Mouse (Mus musculus) macrophage (primary cell): Measurements from ENCODE around the gene Dido1. TPM values are rescaled to one million over a fixed set of nuclear protein-coding genes. Genes with fewer than 3 reads are reported as not detected.

Experiments used
- H3K27ac ChIP-seq: fragments of 350-480 bp; formaldehyde crosslinking; 2 replicates; pipeline ENCODE4 v1.9.0; 2021
- H3K36me3 ChIP-seq: fragments of 350-480 bp; formaldehyde crosslinking; 2 replicates; pipeline ENCODE4 v1.9.0; 2021; ENCODE audit errors: inconsistent target
- H3K4me3 ChIP-seq: fragments of 350-480 bp; formaldehyde crosslinking; 2 replicates; pipeline ENCODE4 v1.9.0; 2021; ENCODE audit errors: inconsistent target
- H3K79me2 ChIP-seq: fragments of 350-480 bp; formaldehyde crosslinking; 2 replicates; pipeline ENCODE4 v1.9.0; 2021; ENCODE audit errors: inconsistent target
- WGBS: methylation state at CpG from one replicate; pipeline ENCODE4 v1.1.7; 2026; ENCODE audit warnings: inconsistent platforms; ENCODE audit not compliant: missing documents; 5-methylcytosine and 5-hydroxymethylcytosine counted together
- polyA plus RNA-seq: library from polyadenylated mRNA; stranded (reverse); fragments of 250-400 nt; gene quantifications from 3 replicates; pipeline ENCODE4 v1.2.4, GENCODE M21; 2018; ENCODE audit warnings: inconsistent platforms

Dido1 gene
- polyA plus RNA-seq, 1 experiment from 2014 or later = 18.6 TPM

GRCm38 (mm10) chr2:180683524-180683923, 26.3 kb downstream of the Dido1 start:
- Histone ChIP-seq H3K36me3 (peaks cover 69% of the 10 kb centered on the region), H3K79me2 (peaks cover 25% of the 10 kb centered on the region), H3K27ac (no peak overlapping the region), H3K4me3 (no peak overlapping the region)
- WGBS = 100% methylated on average over 2 of the region's 2 CpGs

GRCm38 (mm10) chr2:180681225-180681624, 28.6 kb downstream of the Dido1 start:
- Histone ChIP-seq H3K79me2 (peaks cover 2% of the 10 kb centered on the region; the same call in 1 of the 2 replicates), H3K4me3 (no peak overlapping the region), H3K36me3 (peaks cover 46% of the 10 kb centered on the region), H3K27ac (no peak overlapping the region)
- 56% methylated on average over 1 of the region's 2 CpGs for WGBS

- no peak overlapping the region for H3K4me3 ChIP-seq
- no peaks in the 10 kb centered on the region for H3K79me2 ChIP-seq
- 18% methylated on average over 4 of the region's 4 CpGs for WGBS
- peaks cover 39% of the 10 kb centered on the region for H3K36me3 ChIP-seq
- H3K27ac ChIP-seq = no peak overlapping the region
These were observed 31.1 kb downstream of the Dido1 start for GRCm38 (mm10) chr2:180678609-180679140.

GRCm38 (mm10) chr2:180676706-180677105, 33.1 kb downstream of the Dido1 start:
- H3K36me3 ChIP-seq = peaks cover 39% of the 10 kb centered on the region
- 100% methylated on average over 2 of the region's 2 CpGs for WGBS

GRCm38 (mm10) chr2:180662008-180662407, 47.8 kb downstream of the Dido1 start:
- WGBS = 85% methylated on average over 4 of the region's 4 CpGs
- H3K27ac ChIP-seq = no peak overlapping the region
- no peak overlapping the region for H3K4me3 ChIP-seq
- H3K36me3 ChIP-seq = peaks cover 42% of the 10 kb centered on the region
- no peaks in the 10 kb centered on the region for H3K79me2 ChIP-seq

More at GRCm38 (mm10) chr2:180676706-180677105, 33.1 kb downstream of the Dido1 start:
- H3K79me2 ChIP-seq = no peaks in the 10 kb centered on the region
- H3K27ac ChIP-seq = no peak overlapping the region
- H3K4me3 ChIP-seq = no peak overlapping the region

GRCm38 (mm10) chr2:180660521-180660920, 49.3 kb downstream of the Dido1 start:
- Histone ChIP-seq H3K4me3 (no peak overlapping the region), H3K36me3 (peaks cover 28% of the 10 kb centered on the region), H3K79me2 (no peaks in the 10 kb centered on the region), H3K27ac (no peak overlapping the region)
- 100% methylated on average over 5 of the region's 5 CpGs for whole genome bisulfite sequencing

- H3K79me2 ChIP-seq = no peaks in the 10 kb centered on the region
- peaks cover 19% of the 10 kb centered on the region for H3K36me3 ChIP-seq
- WGBS = 59% methylated on average over 39 of the region's 42 CpGs
- H3K4me3 ChIP-seq = no peak overlapping the region
- H3K27ac ChIP-seq = no peak overlapping the region
These were observed 50.2 kb downstream of the Dido1 start for GRCm38 (mm10) chr2:180659353-180660150.

GRCm38 (mm10) chr2:180658381-180658780, 51.4 kb downstream of the Dido1 start:
- 91% methylated on average over 5 of the region's 5 CpGs for whole genome bisulfite sequencing
- no peak overlapping the region for H3K27ac ChIP-seq
- peaks cover 19% of the 10 kb centered on the region for H3K36me3 ChIP-seq
- H3K79me2 ChIP-seq = no peaks in the 10 kb centered on the region
- no peak overlapping the region for H3K4me3 ChIP-seq

GRCm38 (mm10) chr2:180657394-180658013, 52.3 kb downstream of the Dido1 start:
- H3K4me3 ChIP-seq = no peak overlapping the region
- no peak overlapping the region for H3K27ac ChIP-seq
- peaks cover 17% of the 10 kb centered on the region for H3K36me3 ChIP-seq
- H3K79me2 ChIP-seq = no peaks in the 10 kb centered on the region
- WGBS = 88% methylated on average over 4 of the region's 4 CpGs

- Histone ChIP-seq H3K27ac (no peak overlapping the region), H3K4me3 (no peak overlapping the region), H3K36me3 (no peaks in the 10 kb centered on the region), H3K79me2 (no peaks in the 10 kb centered on the region)
- 81% methylated on average over 6 of the region's 6 CpGs for WGBS
These were observed 54.6 kb downstream of the Dido1 start for GRCm38 (mm10) chr2:180655150-180655549.

- Histone ChIP-seq H3K79me2 (no peaks in the 10 kb centered on the region), H3K27ac (no peak overlapping the region), H3K4me3 (no peak overlapping the region), H3K36me3 (no peaks in the 10 kb centered on the region)
- 81% methylated on average over 7 of the region's 7 CpGs for WGBS
These were observed 55.1 kb downstream of the Dido1 start for GRCm38 (mm10) chr2:180654666-180655065.

- Histone ChIP-seq H3K27ac (no peak overlapping the region), H3K79me2 (no peaks in the 10 kb centered on the region), H3K36me3 (no peaks in the 10 kb centered on the region), H3K4me3 (no peak overlapping the region)
These were observed 63.0 kb downstream of the Dido1 start for GRCm38 (mm10) chr2:180646841-180647240.

- Histone ChIP-seq H3K79me2 (no peaks in the 10 kb centered on the region), H3K36me3 (no peaks in the 10 kb centered on the region), H3K4me3 (no peak overlapping the region), H3K27ac (no peak overlapping the region)
These were observed 66.2 kb downstream of the Dido1 start for GRCm38 (mm10) chr2:180643626-180644025.

- Histone ChIP-seq H3K79me2 (no peaks in the 10 kb centered on the region), H3K4me3 (no peak within 1 kb of the TSS), H3K27ac (no peak within 1 kb of the TSS), H3K36me3 (no peaks in the 10 kb centered on the region)
- 17% methylated on average over 28 of the region's 56 CpGs for WGBS
These were observed 67.1 kb downstream of the Dido1 start, which contains the start of gene Tcfl5 for GRCm38 (mm10) chr2:180642555-180643260. Gene Tcfl5 (minus strand): TSS chr2:180642708.
